Mouse (Mus musculus) cerebellum, adult 2 months (tissue): ENCODE measurements around the gene Col4a2.

ENCODE experiments used
- CTCF ChIP-seq: fragments of 200-500 bp; IDR thresholded peaks from 2 replicates; pipeline ENCODE4 v1.5.1; 2011; ENCODE audit warnings: low read depth, mild to moderate bottlenecking, control low read depth, low read length, moderate library complexity, borderline replicate concordance; ENCODE audit not compliant: insufficient read depth
- POLR2A ChIP-seq: fragments of 200-500 bp; IDR thresholded peaks from 2 replicates; pipeline ENCODE4 v1.6.1; 2011; ENCODE audit warnings: low read length, control low read depth, borderline replicate concordance; ENCODE audit not compliant: insufficient read depth

GRCm38 (mm10) chr8:11268753-11269152 lies 43.9 kb upstream of the Col4a2 start:
- TF ChIP-seq CTCF (no peak), POLR2A (no peak)
